Mouse (Mus musculus) forebrain, embryonic 16.5 days (tissue): ENCODE measurements at regions not wholly inside any gene's neighbourhood (a gene's known extent, or its start where the extent isn't known, plus 50 kb on each side); places are given as distances from the start of the nearest gene placed in this dataset.

Experiments
- ATAC-seq: fragments of 200-750 bp; cut with Nextera tagmentation; 2 replicates; pipeline ENCODE4 v1.8.0; 2017; ENCODE audit warnings: mild to moderate bottlenecking, moderate library complexity
- H3K27ac ChIP-seq: fragments of 300-500 bp; sonication (generic); 2 replicates; pipeline ENCODE4 v1.5.1; 2014; ENCODE audit warnings: low read length, control low read depth
- H3K27me3 ChIP-seq: fragments of 300-500 bp; sonication (generic); replicated peaks from 2 replicates; pipeline ENCODE4 v1.6.1; 2014; ENCODE audit warnings: low read length; ENCODE audit not compliant: control insufficient read depth, insufficient read depth
- H3K36me3 ChIP-seq: fragments of 300-500 bp; sonication (generic); 2 replicates; pipeline ENCODE4 v1.6.1; 2014; ENCODE audit not compliant: control insufficient read depth, insufficient read depth
- H3K4me1 ChIP-seq: fragments of 300-500 bp; sonication (generic); replicated peaks from 2 replicates; pipeline ENCODE4 v1.6.1; 2014; ENCODE audit warnings: low read length; ENCODE audit not compliant: control insufficient read depth, insufficient read depth
- H3K4me2 ChIP-seq: fragments of 300-500 bp; sonication (generic); 2 replicates; pipeline ENCODE4 v1.6.1; 2014; ENCODE audit warnings: mild to moderate bottlenecking, low read length, control low read depth
- H3K4me3 ChIP-seq: fragments of 300-500 bp; sonication (generic); replicated peaks from 2 replicates; pipeline ENCODE4 v1.5.1; 2014; ENCODE audit warnings: mild to moderate bottlenecking, low read length, control low read depth
- H3K9ac ChIP-seq: fragments of 300-500 bp; sonication (generic); replicated peaks from 2 replicates; pipeline ENCODE4 v1.6.1; 2014; ENCODE audit warnings: low read depth, low read length, control low read depth
- H3K9me3 ChIP-seq: fragments of 300-500 bp; sonication (generic); 2 replicates; pipeline ENCODE4 v1.6.1; 2016; ENCODE audit warnings: low read length; ENCODE audit not compliant: control insufficient read depth
- WGBS: fragments of 180-500 bp; shearing (Covaris S2); extraction: QIAGEN DNeasy Blood & Tissue Kit; methylation state at CpG from one replicate; pipeline ENCODE4 v1.1.7; 2014; 5-methylcytosine and 5-hydroxymethylcytosine counted together

GRCm38 (mm10) chr12:56472856-56473647, 63.7 kb downstream of the Nkx2-1 start:
- ATAC-seq, result no peak; the same call in 1 of the 2 replicates
- 8% methylated on average over 10 of the region's 10 CpGs for WGBS

GRCm38 (mm10) chr12:56470932-56471500, 65.7 kb downstream of the Nkx2-1 start:
- Histone ChIP-seq H3K4me3 (no peak overlapping the region), H3K9ac (no peak overlapping the region), H3K36me3 (no peaks in the 10 kb centered on the region), H3K4me2 (no peak overlapping the region), H3K9me3 (no peaks in the 10 kb centered on the region), H3K27ac (no peak overlapping the region), H3K4me1 (no peaks in the 10 kb centered on the region), H3K27me3 (peaks cover 81% of the 10 kb centered on the region)
- ATAC-seq, result peak; percentile 82
- 30% methylated on average over 10 of the region's 10 CpGs for WGBS

More at GRCm38 (mm10) chr12:56472856-56473647, 63.7 kb downstream of the Nkx2-1 start:
- H3K27ac ChIP-seq, result no peak overlapping the region
- no peaks in the 10 kb centered on the region for H3K9me3 ChIP-seq
- no peaks in the 10 kb centered on the region for H3K4me1 ChIP-seq
- peaks cover 80% of the 10 kb centered on the region for H3K27me3 ChIP-seq
- no peaks in the 10 kb centered on the region for H3K36me3 ChIP-seq
- H3K4me3 ChIP-seq, result no peak overlapping the region
- H3K4me2 ChIP-seq, result no peak overlapping the region
- H3K9ac ChIP-seq, result no peak overlapping the region

- Histone ChIP-seq H3K4me3 (no peak overlapping the region), H3K36me3 (no peaks in the 10 kb centered on the region), H3K4me1 (peaks cover 9% of the 10 kb centered on the region), H3K4me2 (no peak overlapping the region), H3K9ac (no peak overlapping the region), H3K27ac (no peak overlapping the region), H3K9me3 (no peaks in the 10 kb centered on the region), H3K27me3 (peaks cover 81% of the 10 kb centered on the region)
- peak; percentile 21; the same call in 1 of the 2 replicates for ATAC-seq
- 0% methylated on average over 10 of the region's 10 CpGs for WGBS
Measured at GRCm38 (mm10) chr12:56459508-56460119, 77.1 kb downstream of the Nkx2-1 start.

GRCm38 (mm10) chr12:56458665-56459507, 77.8 kb downstream of the Nkx2-1 start:
- Histone ChIP-seq H3K27me3 (peaks cover 80% of the 10 kb centered on the region), H3K4me1 (peaks cover 9% of the 10 kb centered on the region), H3K9me3 (no peaks in the 10 kb centered on the region), H3K27ac (no peak overlapping the region), H3K4me2 (no peak overlapping the region), H3K36me3 (no peaks in the 10 kb centered on the region), H3K4me3 (no peak overlapping the region), H3K9ac (no peak overlapping the region)
- peak; percentile 95 for ATAC-seq
- WGBS, result 4% methylated on average over 16 of the region's 16 CpGs

GRCm38 (mm10) chr12:56457951-56458350, 78.8 kb downstream of the Nkx2-1 start:
- H3K4me3 ChIP-seq, result no peak overlapping the region
- no peak overlapping the region for H3K9ac ChIP-seq
- H3K9me3 ChIP-seq, result peaks cover 4% of the 10 kb centered on the region; the same call in 1 of the 2 replicates
- H3K4me2 ChIP-seq, result no peak overlapping the region
- peaks cover 9% of the 10 kb centered on the region for H3K4me1 ChIP-seq
- no peak for ATAC-seq
- H3K36me3 ChIP-seq, result no peaks in the 10 kb centered on the region
- H3K27me3 ChIP-seq, result peaks cover 79% of the 10 kb centered on the region
- H3K27ac ChIP-seq, result no peak overlapping the region
- 21% methylated on average over 5 of the region's 5 CpGs for WGBS

GRCm38 (mm10) chr12:56457356-56457755, 79.4 kb downstream of the Nkx2-1 start:
- Histone ChIP-seq H3K4me1 (peaks cover 9% of the 10 kb centered on the region), H3K9ac (no peak overlapping the region), H3K4me2 (no peak overlapping the region), H3K36me3 (no peaks in the 10 kb centered on the region), H3K27ac (no peak overlapping the region), H3K9me3 (peaks cover 7% of the 10 kb centered on the region; the same call in 1 of the 2 replicates), H3K4me3 (no peak overlapping the region), H3K27me3 (peaks cover 78% of the 10 kb centered on the region)
- WGBS, result 2% methylated on average over 2 of the region's 2 CpGs
- ATAC-seq, result no peak

GRCm38 (mm10) chr12:56450261-56450660, 86.4 kb downstream of the Nkx2-1 start:
- Histone ChIP-seq H3K9ac (no peak overlapping the region), H3K36me3 (no peaks in the 10 kb centered on the region), H3K27me3 (peaks cover 77% of the 10 kb centered on the region), H3K4me3 (no peak overlapping the region), H3K27ac (no peak overlapping the region), H3K4me1 (no peaks in the 10 kb centered on the region), H3K4me2 (no peak overlapping the region), H3K9me3 (peaks cover 9% of the 10 kb centered on the region; the same call in 1 of the 2 replicates)
- WGBS, result 86% methylated on average over 2 of the region's 2 CpGs
- ATAC-seq, result no peak

GRCm38 (mm10) chr12:56448786-56449564, 87.7 kb downstream of the Nkx2-1 start:
- Histone ChIP-seq H3K9ac (no peak overlapping the region), H3K4me2 (no peak overlapping the region), H3K4me1 (no peaks in the 10 kb centered on the region), H3K4me3 (no peak overlapping the region), H3K27ac (no peak overlapping the region), H3K27me3 (peaks cover 72% of the 10 kb centered on the region), H3K36me3 (no peaks in the 10 kb centered on the region), H3K9me3 (peaks cover 9% of the 10 kb centered on the region; the same call in 1 of the 2 replicates)
- 87% methylated on average over 12 of the region's 12 CpGs for WGBS
- ATAC-seq, result no peak
